Mouse (Mus musculus) C2C12 (cell line): ENCODE data around the gene C1qtnf6.
A peak's percentile ranks its signal among the peaks of the same experiment; 100 is the strongest.

Experiments used
- CTCF ChIP-seq: IDR thresholded peaks from one replicate; pipeline ENCODE4 v1.5.1; 2011; ENCODE audit not compliant: control insufficient read depth, insufficient read depth, insufficient read length
- MAX ChIP-seq: IDR thresholded peaks from one replicate; pipeline ENCODE4 v1.6.1; 2011; ENCODE audit warnings: mild to moderate bottlenecking, control low read depth
- MYOD1 ChIP-seq: IDR thresholded peaks from one replicate; pipeline ENCODE4 v1.6.1; 2011; ENCODE audit warnings: low read depth; ENCODE audit not compliant: control insufficient read depth, insufficient read length
- MYOG ChIP-seq: IDR thresholded peaks from one replicate; pipeline ENCODE4 v1.6.1; 2011; ENCODE audit not compliant: control insufficient read depth, insufficient read length; ENCODE audit errors: extremely low read depth
- USF1 ChIP-seq: IDR thresholded peaks from one replicate; pipeline ENCODE4 v1.6.1; 2011; ENCODE audit warnings: low read depth, mild to moderate bottlenecking, control low read depth, moderate library complexity

- TF ChIP-seq CTCF (no peak), MYOG (no peak), MAX (no peak), USF1 (no peak), MYOD1 (peak; percentile 49)
Measured at GRCm38 (mm10) chr15:78486564-78486963, 44.7 kb downstream of the C1qtnf6 start.
